Mouse (Mus musculus) liver, embryonic 14.5 days (tissue): ENCODE measurements around the gene Stx7.

Experiments used
- CTCF ChIP-seq: IDR thresholded peaks from 2 replicates; pipeline ENCODE4 v1.5.1; 2016; ENCODE audit warnings: antibody characterized with exemption, low read depth, control low read depth
- EP300 ChIP-seq: IDR thresholded peaks from 2 replicates; pipeline ENCODE4 v1.6.1; 2016; ENCODE audit warnings: antibody characterized with exemption, low read depth

DNA sequence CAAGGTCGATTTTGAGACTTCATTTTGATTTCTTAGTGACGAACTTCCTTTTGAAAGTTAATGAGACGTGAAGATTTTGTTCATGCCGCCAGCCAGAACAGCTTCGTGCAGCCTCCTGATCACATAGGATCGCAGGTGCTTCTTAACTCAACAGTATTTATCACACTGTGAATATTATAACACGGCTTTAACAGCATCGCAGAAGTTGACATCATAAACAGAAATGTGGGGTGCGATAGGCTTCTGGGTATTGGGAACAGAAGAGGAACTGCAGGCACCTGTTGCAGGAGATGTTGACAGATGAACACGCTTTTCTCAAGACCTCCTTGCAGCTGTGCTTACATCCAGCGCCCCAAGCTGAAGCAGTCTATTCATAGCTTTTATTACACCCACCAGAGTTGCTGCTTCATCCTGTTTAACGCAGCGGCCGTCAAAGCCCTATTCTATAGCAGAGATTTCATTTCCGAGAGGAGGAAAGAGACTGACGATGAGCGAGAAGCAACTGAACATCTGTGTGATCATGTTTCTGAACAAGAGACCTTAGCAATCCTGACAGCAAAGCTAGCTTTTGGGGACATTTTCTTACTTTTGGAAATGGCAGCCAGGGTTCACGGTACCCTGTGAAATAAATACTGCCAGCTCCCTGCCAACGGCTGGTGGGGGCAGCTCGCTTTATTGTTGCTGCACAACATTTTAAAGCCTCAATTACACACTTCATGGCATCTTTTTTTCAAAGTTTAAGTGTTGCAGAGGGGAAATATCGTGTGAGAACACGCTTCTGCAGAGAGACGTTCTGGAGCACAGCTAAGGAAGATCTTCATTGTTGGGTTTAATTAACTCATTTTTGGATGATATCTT, 86.6 kb downstream of the Stx7 start:
- TF ChIP-seq CTCF: no peak
- TF ChIP-seq EP300: no peak
